Mouse (Mus musculus): ENCODE results near the gene Igfbp2.

Gene Igfbp2

GRCm38 (mm10) chr1:72815616-72816015 is 8.7 kb upstream of the Igfbp2 start:
- no peak for DNase-seq

- DNase-seq = no peak
Measured at GRCm38 (mm10) chr1:72819995-72820394, 4.3 kb upstream of the Igfbp2 start.

- DNase-seq = no peak
Measured at GRCm38 (mm10) chr1:72822893-72823292, 1.4 kb upstream of the Igfbp2 start.

GRCm38 (mm10) chr1:72824707-72825101 is 401 bp downstream of the Igfbp2 start:
- no peak for DNase-seq

GRCm38 (mm10) chr1:72825286-72825685 is 983 bp downstream of the Igfbp2 start:
- DNase-seq = no peak

GRCm38 (mm10) chr1:72825921-72826320 is 1.6 kb downstream of the Igfbp2 start:
- DNase-seq = no peak

- DNase-seq = no peak
Measured at GRCm38 (mm10) chr1:72826446-72826845, 2.1 kb downstream of the Igfbp2 start.

GRCm38 (mm10) chr1:72826931-72827330 is 2.6 kb downstream of the Igfbp2 start:
- DNase-seq = no peak

- DNase-seq = no peak
Measured at GRCm38 (mm10) chr1:72827411-72828315, 3.4 kb downstream of the Igfbp2 start.

GRCm38 (mm10) chr1:72828843-72829242 is 4.5 kb downstream of the Igfbp2 start:
- DNase-seq = no peak

- DNase-seq = no peak
Measured at GRCm38 (mm10) chr1:72830485-72830884, 6.2 kb downstream of the Igfbp2 start.

GRCm38 (mm10) chr1:72832715-72833153 is 8.4 kb downstream of the Igfbp2 start:
- no peak for DNase-seq

- no peak for DNase-seq
Measured at GRCm38 (mm10) chr1:72833563-72833962, 9.3 kb downstream of the Igfbp2 start.

- DNase-seq = no peak
Measured at GRCm38 (mm10) chr1:72839356-72839755, 15.1 kb downstream of the Igfbp2 start.

GRCm38 (mm10) chr1:72839791-72840190 is 15.5 kb downstream of the Igfbp2 start:
- DNase-seq = no peak

GRCm38 (mm10) chr1:72842666-72843459 is 18.6 kb downstream of the Igfbp2 start:
- DNase-seq = no peak

GRCm38 (mm10) chr1:72844675-72845074 is 20.4 kb downstream of the Igfbp2 start:
- no peak for DNase-seq

- no peak for DNase-seq
Measured at GRCm38 (mm10) chr1:72847849-72848380, 23.6 kb downstream of the Igfbp2 start.

- DNase-seq = no peak
Measured at GRCm38 (mm10) chr1:72849037-72849436, 24.7 kb downstream of the Igfbp2 start.

- no peak for DNase-seq
Measured at GRCm38 (mm10) chr1:72853759-72854158, 29.5 kb downstream of the Igfbp2 start.

- peak; percentile 56 for DNase-seq
Measured at GRCm38 (mm10) chr1:72854337-72855237, 30.3 kb downstream of the Igfbp2 start.

- DNase-seq = no peak
Measured at GRCm38 (mm10) chr1:72855729-72856128, 31.4 kb downstream of the Igfbp2 start.
